Mouse (Mus musculus): ENCODE measurements around the gene Abcc4. TPM values are rescaled to one million over a fixed set of nuclear protein-coding genes. Genes with fewer than 3 reads are reported as not detected.
"Not testable (repeated sequence)": the region's sequence is repeated elsewhere in the genome, so short reads cannot be mapped to it uniquely, and the experiment has no call there.

Abcc4 gene
- total and polyA plus RNA-seq, 2 experiments, result 0.89 to 3.0 TPM

- Histone ChIP-seq H3K36me3 (ENCODE audit: control insufficient read depth, insufficient read depth, low read length) (no peaks in the 10 kb centered on the region), H3K27me3 (ENCODE audit: control insufficient read depth, insufficient read depth, low read length) (peaks cover 2% of the 10 kb centered on the region; the same call in 1 of the 2 replicates), H3K27ac (replicated peaks; ENCODE audit: insufficient read depth, low read depth, low read length) (no peak overlapping the region), H3K4me1 (ENCODE audit: control insufficient read depth, insufficient read depth, low read length) (no peaks in the 10 kb centered on the region), H3K79me2 (ENCODE audit: control insufficient read depth, insufficient read depth, low read length) (no peaks in the 10 kb centered on the region), H3K9ac (ENCODE audit: low read depth, low read length) (no peak overlapping the region), H3K4me3 (ENCODE audit: insufficient read depth, low read depth, low read length) (no peak overlapping the region)
- no peak for DNase-seq (ENCODE audit: extremely low read depth, low read depth, low spot score)
- TF ChIP-seq CTCF (IDR thresholded peaks at IDR 0.05; ENCODE audit: low read depth, low read length), result no peak
- TF ChIP-seq POLR2A (IDR thresholded peaks at IDR 0.05; ENCODE audit: extremely low read depth, insufficient read depth, low read length), result no peak
- WGBS, result 84% methylated on average over 7 of the region's 7 CpGs
Measured at GRCm38 (mm10) chr14:118656036-118656435, 50.0 kb downstream of the Abcc4 start.

- Histone ChIP-seq H3K36me3 (ENCODE audit: control insufficient read depth, insufficient read depth, low read length) (no peaks in the 10 kb centered on the region), H3K27me3 (ENCODE audit: control insufficient read depth, insufficient read depth, low read length) (peaks cover 2% of the 10 kb centered on the region; the same call in 1 of the 2 replicates)
- no peak for DNase-seq (ENCODE audit: extremely low read depth, low read depth, low spot score)
Measured at GRCm38 (mm10) chr14:118654903-118655302, 51.1 kb downstream of the Abcc4 start.

GRCm38 (mm10) chr14:118651704-118652439 is 54.1 kb downstream of the Abcc4 start:
- H3K4me1 ChIP-seq (ENCODE audit: control insufficient read depth, insufficient read depth, low read length), result no peaks in the 10 kb centered on the region; the same call in 1 of the 2 replicates
- no peak overlapping the region for H3K27ac ChIP-seq (replicated peaks; ENCODE audit: insufficient read depth, low read depth, low read length)
- 92% methylated on average over 20 of the region's 20 CpGs for WGBS
- DNase-seq (ENCODE audit: extremely low read depth, low read depth, low spot score), result no peak
- no peaks in the 10 kb centered on the region for H3K79me2 ChIP-seq (ENCODE audit: control insufficient read depth, insufficient read depth, low read length)
- no peak for TF ChIP-seq CTCF (IDR thresholded peaks at IDR 0.05; ENCODE audit: low read depth, low read length)
- no peak for TF ChIP-seq POLR2A (IDR thresholded peaks at IDR 0.05; ENCODE audit: extremely low read depth, insufficient read depth, low read length)
- H3K9ac ChIP-seq (ENCODE audit: low read depth, low read length), result no peak overlapping the region
- no peak overlapping the region for H3K4me3 ChIP-seq (ENCODE audit: insufficient read depth, low read depth, low read length)
- H3K27me3 ChIP-seq (ENCODE audit: control insufficient read depth, insufficient read depth, low read length), result 0 out of 2 replicates have a peak, but pooled peaks cover under 1% of the 10 kb centered on the region
- no peaks in the 10 kb centered on the region for H3K36me3 ChIP-seq (ENCODE audit: control insufficient read depth, insufficient read depth, low read length)

More at GRCm38 (mm10) chr14:118654903-118655302, 51.1 kb downstream of the Abcc4 start:
- H3K4me3 ChIP-seq (ENCODE audit: insufficient read depth, low read depth, low read length), result no peak overlapping the region
- no peaks in the 10 kb centered on the region for H3K79me2 ChIP-seq (ENCODE audit: control insufficient read depth, insufficient read depth, low read length)
- 88% methylated on average over 2 of the region's 2 CpGs for WGBS
- H3K9ac ChIP-seq (ENCODE audit: low read depth, low read length), result no peak overlapping the region
- TF ChIP-seq CTCF (IDR thresholded peaks at IDR 0.05; ENCODE audit: low read depth, low read length) (no peak), POLR2A (IDR thresholded peaks at IDR 0.05; ENCODE audit: extremely low read depth, insufficient read depth, low read length) (no peak)
- H3K27ac ChIP-seq (replicated peaks; ENCODE audit: insufficient read depth, low read depth, low read length), result no peak overlapping the region
- no peaks in the 10 kb centered on the region; the same call in 1 of the 2 replicates for H3K4me1 ChIP-seq (ENCODE audit: control insufficient read depth, insufficient read depth, low read length)

- Histone ChIP-seq H3K36me3 (ENCODE audit: control insufficient read depth, insufficient read depth, low read length) (no peaks in the 10 kb centered on the region), H3K27ac (replicated peaks; ENCODE audit: insufficient read depth, low read depth, low read length) (no peak overlapping the region), H3K79me2 (ENCODE audit: control insufficient read depth, insufficient read depth, low read length) (no peaks in the 10 kb centered on the region), H3K9ac (ENCODE audit: low read depth, low read length) (no peak overlapping the region), H3K27me3 (ENCODE audit: control insufficient read depth, insufficient read depth, low read length) (no peaks in the 10 kb centered on the region), H3K4me1 (ENCODE audit: control insufficient read depth, insufficient read depth, low read length) (no peaks in the 10 kb centered on the region; the same call in 1 of the 2 replicates), H3K4me3 (ENCODE audit: insufficient read depth, low read depth, low read length) (no peak overlapping the region)
- WGBS, result 95% methylated on average over 2 of the region's 2 CpGs
- TF ChIP-seq CTCF (IDR thresholded peaks at IDR 0.05; ENCODE audit: low read depth, low read length) (no peak), POLR2A (IDR thresholded peaks at IDR 0.05; ENCODE audit: extremely low read depth, insufficient read depth, low read length) (no peak)
- no peak for DNase-seq (ENCODE audit: extremely low read depth, low read depth, low spot score)
Measured at GRCm38 (mm10) chr14:118649895-118650256, 56.1 kb downstream of the Abcc4 start.

- Histone ChIP-seq H3K9ac (ENCODE audit: low read depth, low read length) (no peak overlapping the region), H3K36me3 (ENCODE audit: control insufficient read depth, insufficient read depth, low read length) (no peaks in the 10 kb centered on the region), H3K27me3 (ENCODE audit: control insufficient read depth, insufficient read depth, low read length) (no peaks in the 10 kb centered on the region), H3K79me2 (ENCODE audit: control insufficient read depth, insufficient read depth, low read length) (no peaks in the 10 kb centered on the region), H3K4me1 (ENCODE audit: control insufficient read depth, insufficient read depth, low read length) (no peaks in the 10 kb centered on the region; the same call in 1 of the 2 replicates), H3K4me3 (ENCODE audit: insufficient read depth, low read depth, low read length) (no peak overlapping the region), H3K27ac (replicated peaks; ENCODE audit: insufficient read depth, low read depth, low read length) (no peak overlapping the region)
- TF ChIP-seq CTCF (IDR thresholded peaks at IDR 0.05; ENCODE audit: low read depth, low read length) (no peak), POLR2A (IDR thresholded peaks at IDR 0.05; ENCODE audit: extremely low read depth, insufficient read depth, low read length) (no peak)
- WGBS, result 53% methylated on average over 7 of the region's 7 CpGs
- DNase-seq (ENCODE audit: extremely low read depth, low read depth, low spot score), result no peak
Measured at GRCm38 (mm10) chr14:118649199-118649894, 56.7 kb downstream of the Abcc4 start.

- DNase-seq (ENCODE audit: extremely low read depth, low read depth, low spot score); H3K4me1 ChIP-seq (ENCODE audit: control insufficient read depth, insufficient read depth, low read length); H3K79me2 ChIP-seq (ENCODE audit: control insufficient read depth, insufficient read depth, low read length); H3K9ac ChIP-seq (ENCODE audit: low read depth, low read length); H3K27ac ChIP-seq (replicated peaks; ENCODE audit: insufficient read depth, low read depth, low read length); H3K27me3 ChIP-seq (ENCODE audit: control insufficient read depth, insufficient read depth, low read length); H3K4me3 ChIP-seq (ENCODE audit: insufficient read depth, low read depth, low read length); H3K36me3 ChIP-seq (ENCODE audit: control insufficient read depth, insufficient read depth, low read length): not testable (repeated sequence)
- WGBS, result 78% methylated on average over 13 of the region's 13 CpGs
Measured at GRCm38 (mm10) chr14:118642940-118643591, 63.0 kb downstream of the Abcc4 start.

Data from liver, adult 2 months (tissue).